Mouse (Mus musculus) ES-Bruce4 (cell line): ENCODE data around the gene Ly75.

Experiments
- CTCF ChIP-seq: IDR thresholded peaks from one replicate; pipeline ENCODE4 v1.8.1; 2011; ENCODE audit warnings: low read depth, low read length
- EP300 ChIP-seq: IDR thresholded peaks from 2 replicates; pipeline ENCODE4 v1.6.1; 2011; ENCODE audit warnings: low read depth, low read length; ENCODE audit not compliant: insufficient read depth
- POLR2A ChIP-seq: IDR thresholded peaks from one replicate; pipeline ENCODE4 v1.8.1; 2011; ENCODE audit warnings: low read length; ENCODE audit not compliant: insufficient read depth

- no peak for TF ChIP-seq CTCF
- no peak for TF ChIP-seq EP300
- TF ChIP-seq POLR2A: no peak
Measured at GRCm38 (mm10) chr2:60370188-60370587, 12.9 kb downstream of the Ly75 start.
